Mouse (Mus musculus) testis, adult 2 months (tissue): ENCODE results near the gene Lpo. TPM values are rescaled to one million over a fixed set of nuclear protein-coding genes. Genes with fewer than 3 reads are reported as not detected.

Experiments used
- H3K27ac ChIP-seq: fragments of 200-500 bp; 2 replicates; pipeline ENCODE4 v1.5.1; 2012; ENCODE audit warnings: low read depth, low read length; ENCODE audit not compliant: control insufficient read depth, insufficient read depth
- H3K27me3 ChIP-seq: fragments of 200-500 bp; 2 replicates; pipeline ENCODE4 v1.6.1; 2012; ENCODE audit warnings: mild to moderate bottlenecking, low read length, moderate library complexity; ENCODE audit not compliant: control insufficient read depth, insufficient read depth
- H3K36me3 ChIP-seq: fragments of 200-500 bp; 2 replicates; pipeline ENCODE4 v1.6.1; 2012; ENCODE audit warnings: mild to moderate bottlenecking, low read length; ENCODE audit not compliant: control insufficient read depth, insufficient read depth
- H3K4me1 ChIP-seq: fragments of 200-500 bp; 2 replicates; pipeline ENCODE4 v1.6.1; 2012; ENCODE audit warnings: low read length; ENCODE audit not compliant: control insufficient read depth, insufficient read depth
- H3K4me3 ChIP-seq: fragments of 200-500 bp; 2 replicates; pipeline ENCODE4 v1.5.1; 2012; ENCODE audit warnings: low read depth, mild to moderate bottlenecking, low read length, moderate library complexity, mixed read lengths; ENCODE audit not compliant: control insufficient read depth
- CTCF ChIP-seq: fragments of 200-500 bp; IDR thresholded peaks from 2 replicates; pipeline ENCODE4 v1.5.1; 2012; ENCODE audit warnings: low read depth, mild to moderate bottlenecking, inconsistent platforms, low read length, moderate library complexity; ENCODE audit not compliant: control insufficient read depth, insufficient read depth, insufficient replicate concordance
- POLR2A ChIP-seq: fragments of 200-500 bp; IDR thresholded peaks from 2 replicates; pipeline ENCODE4 v1.6.1; 2012; ENCODE audit warnings: low read depth, mild to moderate bottlenecking, inconsistent platforms, low read length, moderate library complexity; ENCODE audit not compliant: control insufficient read depth
- polyA plus RNA-seq: library from polyadenylated mRNA; depleted of rRNA; stranded (reverse); fragments of >200 nt; gene quantifications from 2 replicates; pipeline ENCODE4 v1.2.3, GENCODE M21; 2012

Lpo gene
- polyA plus RNA-seq, 1 experiment = 4.9 TPM

DNA sequence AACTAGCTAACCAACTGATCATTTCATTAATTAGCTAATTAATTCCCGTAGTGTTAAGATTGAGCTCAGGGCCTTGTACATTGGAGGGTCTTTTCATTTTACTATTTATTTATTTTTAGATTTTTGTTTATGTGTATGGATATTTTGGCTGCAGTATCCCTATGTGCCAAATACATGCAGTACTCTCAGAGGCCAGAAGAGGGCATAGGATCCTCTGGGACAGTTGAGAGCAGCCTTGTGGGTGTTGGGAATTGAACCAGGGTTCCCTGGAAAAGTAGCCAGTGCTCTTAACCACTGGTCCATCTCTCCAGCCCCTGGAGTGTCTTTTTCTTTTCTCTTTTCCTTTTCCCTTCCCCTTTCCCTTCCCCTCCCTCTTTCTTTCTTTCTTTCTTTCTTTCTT, 22.6 kb downstream of the Lpo start:
- no peaks in the 10 kb centered on the region for H3K27me3 ChIP-seq
- H3K4me3 ChIP-seq = no peak overlapping the region
- H3K4me1 ChIP-seq = peaks cover 4% of the 10 kb centered on the region
- no peaks in the 10 kb centered on the region for H3K36me3 ChIP-seq
- no peak overlapping the region for H3K27ac ChIP-seq
- TF ChIP-seq CTCF (no peak), POLR2A (no peak)

DNA sequence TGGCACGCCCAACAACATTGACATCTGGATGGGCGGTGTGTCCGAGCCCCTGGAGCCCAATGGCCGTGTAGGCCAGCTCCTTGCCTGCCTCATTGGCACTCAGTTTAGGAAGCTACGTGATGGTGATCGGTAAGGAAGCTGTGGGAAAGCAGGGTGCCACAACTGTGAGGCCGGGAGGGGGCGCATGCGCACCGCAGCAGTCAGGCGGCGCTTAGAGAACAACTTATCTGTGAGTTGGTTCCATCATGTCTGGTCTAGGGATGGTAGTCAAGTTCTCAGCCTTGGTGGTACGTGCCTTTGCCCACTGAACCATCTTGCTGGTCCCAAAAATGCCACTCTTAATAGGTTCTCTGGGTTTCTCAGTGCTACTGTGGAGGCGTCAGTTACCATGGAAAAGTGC, 25.5 kb downstream of the Lpo start:
- Histone ChIP-seq H3K36me3 (no peaks in the 10 kb centered on the region), H3K4me3 (peak overlapping the region; percentile 32), H3K4me1 (peaks cover 4% of the 10 kb centered on the region), H3K27me3 (no peaks in the 10 kb centered on the region), H3K27ac (no peak overlapping the region)
- TF ChIP-seq CTCF = peak; percentile 44; the same call in 1 of the 2 replicates
- no peak for TF ChIP-seq POLR2A

DNA sequence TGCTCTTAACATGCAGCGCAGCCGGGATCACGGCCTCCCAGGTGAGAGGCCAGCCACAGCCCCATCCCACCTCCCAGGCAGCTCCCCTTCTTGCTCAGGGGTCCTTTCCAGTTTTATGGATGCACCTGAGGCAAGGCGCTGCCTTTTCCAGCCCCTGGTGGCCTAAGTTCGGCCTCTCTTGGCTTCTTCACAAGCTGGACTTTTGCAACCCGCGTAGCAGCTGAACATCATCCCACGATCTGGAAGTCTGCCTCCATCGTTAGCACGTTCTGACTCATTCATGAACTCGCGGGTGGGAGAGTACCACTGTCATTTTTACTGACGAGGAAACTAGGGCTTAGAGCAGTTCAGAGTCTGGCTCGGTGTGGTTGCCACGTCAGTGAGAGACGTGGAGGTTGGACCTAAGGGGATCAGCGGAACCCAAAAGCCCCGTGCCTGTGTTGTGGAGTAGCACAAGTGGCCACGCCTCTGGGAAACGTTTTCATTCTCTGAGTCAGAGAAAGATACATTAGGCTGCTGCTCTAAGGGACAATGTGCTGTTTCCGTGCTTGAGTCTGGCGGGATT, 26.3 kb downstream of the Lpo start:
- Histone ChIP-seq H3K27ac (no peak overlapping the region), H3K4me1 (peaks cover 7% of the 10 kb centered on the region), H3K27me3 (no peaks in the 10 kb centered on the region), H3K36me3 (no peaks in the 10 kb centered on the region), H3K4me3 (no peak overlapping the region)
- no peak for TF ChIP-seq CTCF
- TF ChIP-seq POLR2A = no peak

DNA sequence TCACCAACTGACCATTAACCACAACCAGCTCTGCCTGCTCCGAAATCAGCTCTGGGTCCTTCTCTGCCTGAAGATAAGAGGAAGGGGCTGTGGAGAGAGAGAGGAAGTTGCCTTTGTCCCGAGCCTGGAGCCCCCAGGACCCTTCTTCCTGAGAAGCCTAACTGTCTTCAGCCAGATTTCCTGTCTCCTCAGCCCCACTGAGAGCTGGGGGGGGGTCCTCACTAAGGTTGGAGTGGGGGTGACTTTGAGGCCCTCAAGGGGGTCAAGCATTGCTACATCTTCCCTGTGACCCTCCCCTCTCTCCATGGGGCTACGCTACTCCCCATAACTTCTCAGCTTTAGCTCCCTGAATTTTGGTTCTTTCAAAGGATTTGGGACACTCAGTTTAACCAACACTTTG, 34.6 kb downstream of the Lpo start, which contains the start of gene Mpo:
Mpo (plus strand) TSS at position 122 of the 400 bp plus-strand sequence.
- peaks cover 3% of the 10 kb centered on the region for H3K4me1 ChIP-seq
- no peak for TF ChIP-seq POLR2A
- TF ChIP-seq CTCF = no peak
- no peak within 1 kb of the TSS for H3K27ac ChIP-seq
- H3K36me3 ChIP-seq = no peaks in the 10 kb centered on the region
- no peaks in the 10 kb centered on the region for H3K27me3 ChIP-seq
- no peak within 1 kb of the TSS for H3K4me3 ChIP-seq

- no peaks in the 10 kb centered on the region for H3K4me1 ChIP-seq
- H3K4me3 ChIP-seq = no peak overlapping the region
- H3K36me3 ChIP-seq = no peaks in the 10 kb centered on the region
- no peak for TF ChIP-seq POLR2A
- no peak for TF ChIP-seq CTCF
- no peaks in the 10 kb centered on the region for H3K27me3 ChIP-seq
- no peak overlapping the region for H3K27ac ChIP-seq
These were observed 38.0 kb downstream of the Lpo start for GRCm38 (mm10) chr11:87790088-87790487.

DNA sequence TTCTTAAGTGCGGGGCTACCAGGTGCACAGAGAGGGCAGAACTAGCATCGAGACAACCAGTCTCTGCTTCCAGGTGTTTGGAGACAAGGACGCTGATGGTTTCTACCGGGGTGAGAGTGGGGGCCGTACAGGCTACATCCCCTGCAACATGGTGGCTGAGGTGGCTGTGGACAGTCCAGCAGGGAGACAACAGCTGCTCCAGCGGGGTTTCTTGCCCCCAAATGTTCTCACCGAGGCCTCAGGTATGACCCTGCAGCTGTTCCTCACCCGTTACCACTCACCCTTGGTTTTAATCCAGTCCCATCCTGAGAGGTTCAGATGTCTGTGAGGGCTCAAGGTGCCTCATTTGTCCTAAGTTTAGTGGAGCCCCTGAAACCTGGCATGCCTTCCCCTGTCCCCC, 48.0 kb downstream of the Lpo start:
- H3K27ac ChIP-seq = no peak overlapping the region
- no peaks in the 10 kb centered on the region for H3K36me3 ChIP-seq
- H3K27me3 ChIP-seq = peaks cover 4% of the 10 kb centered on the region; the same call in 1 of the 2 replicates
- TF ChIP-seq CTCF (no peak), POLR2A (no peak)
- peaks cover 14% of the 10 kb centered on the region for H3K4me1 ChIP-seq
- no peak overlapping the region for H3K4me3 ChIP-seq

DNA sequence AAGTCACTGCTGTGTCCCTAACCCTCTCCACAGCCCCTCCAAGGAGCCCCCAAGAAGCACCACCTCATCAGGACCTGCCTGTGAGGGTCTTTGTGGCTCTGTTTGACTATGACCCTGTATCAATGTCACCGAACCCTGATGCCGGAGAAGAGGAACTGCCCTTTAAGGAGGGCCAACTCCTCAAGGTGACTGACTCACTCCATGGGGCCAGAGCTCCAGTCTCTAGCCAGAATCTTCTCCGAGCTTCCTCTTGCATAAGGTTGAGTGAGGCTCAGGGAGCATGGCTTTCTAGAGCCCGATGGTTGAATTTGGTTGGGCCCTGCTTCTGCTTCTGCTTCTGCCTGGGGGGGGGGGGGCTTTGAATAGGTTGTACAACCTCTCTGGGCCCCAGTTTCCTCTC, 48.7 kb downstream of the Lpo start:
- Histone ChIP-seq H3K4me3 (no peak overlapping the region), H3K27ac (no peak overlapping the region), H3K36me3 (no peaks in the 10 kb centered on the region), H3K4me1 (peaks cover 14% of the 10 kb centered on the region), H3K27me3 (peaks cover 4% of the 10 kb centered on the region; the same call in 1 of the 2 replicates)
- TF ChIP-seq CTCF = no peak
- no peak for TF ChIP-seq POLR2A
